Mouse (Mus musculus) bone marrow, adult 2 months (tissue): ENCODE results near the gene D6Ertd527e.

Experiments
- CTCF ChIP-seq: fragments of 200-500 bp; IDR thresholded peaks from 2 replicates; pipeline ENCODE4 v1.5.1; 2011; ENCODE audit warnings: low read length, control low read depth; ENCODE audit not compliant: control insufficient read depth, insufficient read depth
- POLR2A ChIP-seq: fragments of 200-500 bp; IDR thresholded peaks from 2 replicates; pipeline ENCODE4 v1.6.1; 2011; ENCODE audit warnings: low read depth, mild to moderate bottlenecking, control low read depth, low read length, borderline replicate concordance; ENCODE audit not compliant: control insufficient read depth

DNA sequence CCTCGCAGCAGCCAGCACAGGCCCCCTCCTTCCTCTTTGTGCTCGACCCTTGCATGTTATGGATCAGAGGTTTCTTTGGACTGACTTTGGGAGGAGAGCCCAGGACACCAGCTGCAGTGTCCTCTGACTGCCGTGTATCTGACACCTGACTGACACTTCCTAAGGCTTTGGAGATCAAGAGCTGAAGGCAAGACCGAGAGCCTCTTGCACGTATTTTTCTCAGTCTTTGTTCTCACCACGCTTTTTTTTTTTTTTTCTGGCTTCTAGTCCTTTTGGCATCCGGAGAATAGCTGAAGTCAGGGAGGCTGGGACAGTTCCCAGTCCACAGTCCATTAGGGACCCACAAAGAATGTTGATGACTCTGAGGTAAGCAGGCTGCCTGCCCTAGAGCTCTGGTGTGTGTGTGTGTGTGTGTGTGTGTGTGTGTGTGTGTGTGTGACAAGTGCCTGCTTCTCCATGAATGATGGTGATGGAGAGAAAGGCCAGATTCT lies 2.1 kb upstream of the D6Ertd527e start:
- TF ChIP-seq POLR2A = no peak
- TF ChIP-seq CTCF = no peak
